Mouse (Mus musculus): Measurements from ENCODE around the gene Bcl2l14. TPM values are rescaled to one million over a fixed set of nuclear protein-coding genes. Genes with fewer than 3 reads are reported as not detected.

Gene Bcl2l14
- total RNA-seq, 2 experiments from 2014 or later = not detected

DNA sequence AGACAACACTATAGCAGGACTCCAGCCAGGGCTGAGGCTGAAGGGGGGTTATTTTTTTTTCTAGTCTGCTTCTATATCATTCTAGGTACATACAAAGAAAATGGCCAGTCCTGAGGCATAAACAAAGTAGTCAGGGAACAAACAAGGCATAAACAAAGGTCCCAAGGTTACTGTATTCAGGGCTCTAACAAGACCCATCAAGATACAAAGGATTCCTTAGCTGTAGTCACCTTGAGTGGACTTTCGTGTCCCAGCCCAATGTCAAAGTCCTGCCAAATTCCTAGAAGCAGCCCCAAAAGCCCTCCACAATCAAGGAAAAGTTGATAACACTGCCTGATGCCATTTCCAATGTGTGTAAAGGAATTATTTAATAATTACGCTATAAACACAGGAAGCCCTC lies 5.3 kb upstream of the Bcl2l14 start:
- no peak for DNase-seq (ENCODE audit: low spot score in 2 of 2)
- intact Hi-C loops (cut with DNase I) = no loop called here

GRCm38 (mm10) chr6:134402914-134403683 lies 7.0 kb downstream of the Bcl2l14 start:
- DNase-seq (ENCODE audit: low spot score in 2 of 2) = peak; percentile 35 to 53
- intact Hi-C loops (cut with DNase I) = loop anchor here (5.0 kb wide), 1 partner anchor 501 kb away; no protein-coding TSS in a partner anchor

- intact Hi-C loops (cut with DNase I) = loop anchor here (5.0 kb wide), 1 partner anchor 501 kb away; no protein-coding TSS in a partner anchor
- no peak for DNase-seq (ENCODE audit: low spot score in 2 of 2)
These were observed 7.6 kb downstream of the Bcl2l14 start for GRCm38 (mm10) chr6:134403684-134404070.

- no peak for DNase-seq (ENCODE audit: low spot score in 2 of 2)
- intact Hi-C loops (cut with DNase I) = no loop called here
These were observed 11.1 kb downstream of the Bcl2l14 start for GRCm38 (mm10) chr6:134407226-134407625.

DNA sequence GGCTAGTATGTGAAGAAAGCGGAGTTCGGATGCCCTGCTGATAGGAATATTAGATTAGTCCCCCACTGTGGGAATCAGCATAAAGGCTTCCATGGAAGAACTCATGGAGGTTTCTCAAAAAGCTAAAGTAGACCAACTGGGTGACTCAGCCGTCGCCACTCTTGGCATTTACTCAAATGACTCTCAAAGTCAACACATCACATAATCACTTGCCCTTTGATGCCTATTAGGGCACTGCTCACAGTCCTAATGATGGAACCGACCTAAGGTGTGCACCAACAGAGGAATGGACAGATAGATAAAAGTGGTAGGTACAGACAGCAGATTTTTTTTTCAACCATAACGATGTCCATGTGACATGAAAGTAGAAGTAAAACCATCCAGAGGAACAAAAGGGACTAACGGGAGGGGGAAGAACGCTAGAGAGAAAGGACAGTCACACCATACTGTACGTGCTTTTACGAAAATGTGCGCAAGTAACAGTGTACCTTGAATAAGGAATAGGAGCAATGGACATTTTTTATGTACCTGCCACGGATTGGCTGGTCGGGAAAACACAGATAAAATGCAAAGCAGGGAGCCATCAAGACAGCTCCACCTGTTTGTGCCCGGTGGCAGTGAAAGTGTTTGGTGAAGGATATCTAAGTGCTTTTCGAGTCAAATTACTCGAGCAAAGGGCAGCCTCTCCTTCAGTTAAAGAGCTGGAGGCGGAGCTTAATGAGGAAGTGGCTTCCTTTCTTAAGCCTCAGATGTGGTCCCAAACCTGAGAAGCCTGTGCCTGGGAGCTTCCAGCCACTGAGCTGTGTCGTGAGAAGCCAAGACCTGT lies 17.8 kb downstream of the Bcl2l14 start:
- no peak for DNase-seq (ENCODE audit: low spot score in 2 of 2)
- intact Hi-C loops (cut with DNase I) = no loop called here

GRCm38 (mm10) chr6:134414532-134414883 lies 18.4 kb downstream of the Bcl2l14 start:
- no peak for DNase-seq (ENCODE audit: low spot score in 2 of 2)
- intact Hi-C loops (cut with DNase I) = no loop called here

DNA sequence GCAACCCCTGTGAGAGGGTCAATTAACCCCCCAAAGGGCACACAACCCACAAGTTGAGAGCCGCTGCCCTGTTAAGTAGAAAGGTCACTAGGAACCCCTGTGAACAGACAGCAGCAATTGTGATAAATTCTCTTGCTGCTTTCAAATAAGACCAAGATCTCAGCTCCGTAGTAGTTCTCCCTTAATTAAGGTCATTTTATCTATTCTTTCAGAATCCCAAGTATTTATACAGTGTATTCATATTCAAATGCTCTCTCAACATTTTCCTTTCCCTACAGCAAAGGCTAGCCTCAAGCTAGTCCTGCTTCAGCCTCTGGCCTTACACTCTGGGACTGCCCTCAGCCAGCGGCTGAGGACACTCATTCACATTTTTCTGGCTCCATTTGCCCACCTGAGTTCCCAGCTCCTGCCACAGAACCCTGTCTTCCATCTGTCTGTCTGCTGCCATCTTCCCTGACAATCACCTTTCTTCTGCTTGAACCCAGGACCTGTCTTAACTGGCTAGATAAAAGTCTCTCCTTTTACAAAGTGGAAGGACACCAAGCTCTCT lies 20.5 kb downstream of the Bcl2l14 start:
- DNase-seq (ENCODE audit: low spot score in 2 of 2) = no peak
- intact Hi-C loops (cut with DNase I) = no loop called here

DNA sequence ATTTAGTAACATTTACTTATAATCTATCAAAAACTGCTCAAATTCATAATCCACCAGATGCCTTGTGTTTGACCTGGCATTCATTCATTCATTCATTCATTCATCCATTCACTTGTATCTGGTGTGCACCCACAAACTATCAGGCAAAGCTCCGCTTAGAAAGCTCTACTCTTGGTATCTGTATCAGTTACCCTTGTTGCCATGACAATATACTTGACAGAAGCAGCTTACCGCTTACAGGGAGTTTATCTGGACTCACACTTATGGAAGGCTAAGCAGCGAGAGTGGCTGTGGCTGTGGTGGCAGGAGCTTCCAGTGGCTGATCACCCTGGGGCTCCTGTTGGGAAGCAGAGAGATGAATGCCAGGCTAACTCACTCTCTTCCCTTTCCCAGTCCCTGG lies 21.8 kb downstream of the Bcl2l14 start:
- DNase-seq (ENCODE audit: low spot score in 2 of 2) = no peak
- intact Hi-C loops (cut with DNase I) = no loop called here

GRCm38 (mm10) chr6:134420375-134420774 lies 24.3 kb downstream of the Bcl2l14 start:
- intact Hi-C loops (cut with DNase I) = loop anchor here (10.0 kb wide), 1 partner anchor 444 kb away; no protein-coding TSS in a partner anchor
- DNase-seq (ENCODE audit: low spot score in 2 of 2) = no peak

- intact Hi-C loops (cut with DNase I) = loop anchor here (10.0 kb wide), 1 partner anchor 443 kb away; no protein-coding TSS in a partner anchor
- DNase-seq (ENCODE audit: low spot score in 2 of 2) = no peak
These were observed 25.8 kb downstream of the Bcl2l14 start for GRCm38 (mm10) chr6:134421921-134422320.

- intact Hi-C loops (cut with DNase I) = loop anchor here (1.0 to 10.0 kb wide), 3 partner anchors 182 to 440 kb away; no protein-coding TSS in a partner anchor
- DNase-seq (ENCODE audit: low spot score in 2 of 2) = peak; percentile 52 to 61
These were observed 29.1 kb downstream of the Bcl2l14 start for GRCm38 (mm10) chr6:134425216-134425717.

DNA sequence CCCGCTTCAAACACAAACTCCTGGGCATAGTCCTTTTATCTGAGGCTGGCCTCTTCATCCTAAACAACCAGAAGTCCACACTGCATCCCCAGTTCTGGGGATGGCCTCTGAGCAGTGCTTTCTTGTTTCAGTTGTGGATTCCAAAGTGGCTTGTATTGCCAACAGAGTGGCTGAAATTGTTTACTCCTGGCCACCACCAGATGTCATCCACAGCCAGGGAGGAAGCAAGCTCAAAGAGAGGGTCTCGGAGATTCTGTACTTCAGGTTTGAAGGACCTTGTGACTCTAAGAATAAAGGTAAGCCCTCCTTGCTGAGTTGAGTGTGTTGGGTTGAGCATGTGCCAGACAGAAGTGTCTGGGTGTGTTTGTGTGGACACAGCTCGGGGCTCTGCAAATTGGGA lies 31.0 kb downstream of the Bcl2l14 start:
- intact Hi-C loops (cut with DNase I) = loop anchor here (10.0 kb wide), 1 partner anchor 438 kb away; no protein-coding TSS in a partner anchor
- no peak for DNase-seq (ENCODE audit: low spot score in 2 of 2)

- no peak for DNase-seq (ENCODE audit: low spot score in 2 of 2)
- intact Hi-C loops (cut with DNase I) = loop anchor here (10.0 kb wide), 1 partner anchor 436 kb away; no protein-coding TSS in a partner anchor
These were observed 32.3 kb downstream of the Bcl2l14 start for GRCm38 (mm10) chr6:134428455-134428854.

- intact Hi-C loops (cut with DNase I) = no loop called here
- DNase-seq (ENCODE audit: low spot score in 2 of 2) = no peak
These were observed 34.2 kb downstream of the Bcl2l14 start for GRCm38 (mm10) chr6:134430161-134430799.

- intact Hi-C loops (cut with DNase I) = no loop called here
- no peak for DNase-seq (ENCODE audit: low spot score in 2 of 2)
These were observed 35.5 kb downstream of the Bcl2l14 start for GRCm38 (mm10) chr6:134431583-134431982.

GRCm38 (mm10) chr6:134433281-134433680 lies 37.2 kb downstream of the Bcl2l14 start:
- no peak for DNase-seq (ENCODE audit: low spot score in 2 of 2)
- intact Hi-C loops (cut with DNase I) = no loop called here

- DNase-seq (ENCODE audit: low spot score in 2 of 2) = no peak
- intact Hi-C loops (cut with DNase I) = no loop called here
These were observed 37.9 kb downstream of the Bcl2l14 start for GRCm38 (mm10) chr6:134434044-134434443.

DNA sequence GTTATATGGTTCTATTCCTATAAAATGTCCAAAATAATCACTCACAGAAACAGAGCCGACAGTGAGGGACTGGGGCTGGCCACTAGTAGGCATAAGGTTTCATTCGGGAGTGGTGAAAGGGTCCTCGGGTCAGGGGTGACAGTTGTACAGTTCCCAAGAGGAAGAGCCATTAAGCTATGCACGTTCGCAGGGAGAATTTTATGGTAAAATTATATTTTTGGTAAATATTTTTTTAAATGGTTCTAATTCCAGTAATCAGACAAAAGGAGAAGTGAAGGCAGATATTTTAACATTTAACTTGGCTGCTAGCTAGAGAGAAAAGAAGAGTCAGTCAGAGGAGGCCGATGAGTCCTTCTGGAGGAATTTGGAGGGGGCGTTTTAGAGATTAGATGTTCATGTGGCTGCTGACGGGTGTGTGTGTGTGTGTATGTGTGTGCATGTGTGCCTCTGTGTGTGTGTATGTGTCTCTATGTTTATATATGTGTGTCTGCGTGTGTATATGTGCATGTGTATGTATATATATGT lies 38.8 kb downstream of the Bcl2l14 start:
- DNase-seq (ENCODE audit: low spot score in 2 of 2) = no peak
- intact Hi-C loops (cut with DNase I) = no loop called here

DNA sequence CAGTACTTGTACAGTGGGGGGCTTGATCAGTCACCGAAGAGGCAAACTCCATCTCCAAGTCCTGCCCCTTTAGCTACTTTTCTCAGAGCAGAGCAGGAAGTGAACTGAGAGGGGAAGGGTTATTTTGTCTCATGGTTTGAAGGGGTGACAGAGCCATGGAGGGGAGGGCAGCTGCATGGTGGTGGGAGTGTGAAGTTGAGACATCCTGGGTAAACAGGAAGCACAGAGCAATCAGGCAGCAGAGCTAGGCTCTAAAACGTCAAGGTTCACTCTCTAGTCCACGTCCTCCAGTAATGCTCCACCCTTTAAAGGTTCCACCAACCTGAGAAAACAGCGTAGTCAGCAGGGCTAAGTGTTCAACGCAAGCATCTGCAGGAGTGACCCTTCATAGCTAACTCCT lies 40.8 kb downstream of the Bcl2l14 start:
- intact Hi-C loops (cut with DNase I) = no loop called here
- no peak for DNase-seq (ENCODE audit: low spot score in 2 of 2)

Data from left cerebral cortex, postnatal 36 days (tissue).